Mouse (Mus musculus): ENCODE results near the gene Atp5g3.
"Not testable (repeated sequence)": the region's sequence is repeated elsewhere in the genome, so short reads cannot be mapped to it uniquely, and the experiment has no call there.

Atp5g3 gene

DNA sequence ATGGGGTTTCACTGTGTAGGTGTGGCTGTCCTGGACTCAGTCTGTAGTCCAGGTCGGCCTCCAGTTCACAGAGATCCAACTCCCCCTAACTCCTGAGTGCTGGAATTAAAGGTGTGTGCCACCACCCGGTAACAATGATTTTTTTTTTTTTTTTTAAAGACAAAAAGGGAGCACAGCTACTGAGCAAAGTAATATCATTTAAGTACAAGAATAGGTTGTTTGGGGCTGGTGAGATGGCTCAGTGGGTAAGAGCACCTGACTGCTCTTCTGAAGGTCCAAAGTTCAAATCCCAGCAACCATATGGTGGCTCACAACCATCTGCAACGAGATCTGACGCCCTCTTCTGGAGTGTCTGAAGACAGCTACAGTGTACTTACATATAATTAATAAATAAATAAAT lies 14.2 kb downstream of the Atp5g3 start:
- not testable (repeated sequence) for DNase-seq (ENCODE audit: low read depth, low spot score)

- DNase-seq (ENCODE audit: low read depth, low spot score) = no peak
These were observed 17.5 kb downstream of the Atp5g3 start for GRCm38 (mm10) chr2:73893473-73894270.

DNA sequence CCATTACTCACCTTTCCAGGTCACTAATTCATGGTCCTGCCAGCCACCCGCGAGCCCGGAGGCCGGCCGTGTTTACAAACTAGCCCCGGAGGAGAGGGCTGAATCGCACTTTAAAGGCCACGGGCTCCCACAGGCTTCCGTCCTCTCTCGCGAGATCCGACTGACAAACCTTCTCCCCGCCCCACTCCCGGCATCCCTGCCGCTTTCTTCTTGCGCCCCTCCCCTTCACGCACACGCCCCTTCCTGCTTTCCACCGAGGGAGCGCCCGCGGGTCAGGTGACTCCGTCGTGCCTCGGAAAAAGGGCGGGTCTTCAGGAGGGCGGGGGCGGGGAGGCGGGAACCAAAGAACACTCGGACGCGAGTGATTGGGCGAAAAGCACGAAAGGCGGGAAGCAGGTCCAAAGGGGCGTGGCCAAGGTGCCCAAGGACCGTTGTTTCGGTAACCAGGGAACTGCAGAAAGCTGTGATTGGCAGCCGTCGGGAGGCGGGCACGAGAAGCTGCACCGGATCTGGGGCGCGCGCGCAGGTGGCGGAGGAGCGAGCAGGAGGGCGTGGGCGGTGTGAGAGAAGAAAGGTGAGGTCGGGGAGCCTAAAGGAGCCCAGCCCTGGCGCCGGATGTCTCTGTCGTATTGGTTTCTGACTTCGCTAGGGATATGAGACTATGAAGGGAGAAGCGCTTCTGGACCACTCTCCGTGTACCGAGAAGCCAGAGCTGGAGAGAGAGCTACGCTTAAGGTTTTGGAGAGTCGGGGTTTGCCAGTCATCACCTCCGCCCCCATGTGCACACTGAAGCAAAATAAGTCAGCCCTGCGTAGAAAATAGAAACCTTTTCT lies 18.4 kb downstream of the Atp5g3 start, which contains the start of gene Atf2:
TSS of gene Atf2 (minus strand) at position 176 of the 833 bp plus-strand sequence.
- peak; percentile 96 for DNase-seq (ENCODE audit: low read depth, low spot score)

DNA sequence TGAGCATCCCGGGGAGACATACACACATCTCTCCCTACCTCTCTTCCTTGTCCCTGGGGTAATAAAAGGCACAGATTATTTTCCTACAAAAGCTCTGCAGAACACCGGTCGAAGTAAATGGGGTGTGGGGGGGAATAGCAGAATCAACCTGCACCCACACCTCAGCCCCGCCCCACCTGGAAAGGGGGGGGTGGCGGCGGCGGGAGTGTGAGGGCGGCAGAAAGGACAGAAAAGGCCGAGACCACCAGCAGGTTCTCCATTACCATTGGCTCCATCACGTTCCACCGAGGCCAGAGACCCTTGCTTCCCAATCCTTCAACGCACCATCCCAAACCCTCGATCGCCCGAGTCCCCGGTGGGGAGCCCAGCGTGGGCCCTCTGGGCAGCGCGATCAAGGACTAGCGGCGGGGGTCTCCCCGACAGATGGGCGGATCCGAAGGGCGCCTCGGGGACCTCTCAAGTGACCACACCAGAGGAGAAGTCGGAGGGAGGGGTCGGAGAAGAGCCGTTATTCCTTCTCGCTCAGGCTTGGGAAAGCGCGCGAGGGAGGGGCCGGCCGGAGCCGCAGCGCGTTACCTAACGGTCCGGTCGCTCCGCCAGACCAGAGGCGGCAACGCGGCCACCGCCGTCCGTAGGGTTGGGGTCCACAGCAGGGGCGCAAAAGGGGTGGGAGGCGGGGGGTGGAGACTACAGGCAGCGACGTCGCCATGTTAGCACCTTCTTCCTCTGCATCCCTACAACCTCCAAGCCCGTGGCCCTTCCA lies 19.2 kb downstream of the Atp5g3 start:
- DNase-seq (ENCODE audit: low read depth, low spot score) = no peak

DNA sequence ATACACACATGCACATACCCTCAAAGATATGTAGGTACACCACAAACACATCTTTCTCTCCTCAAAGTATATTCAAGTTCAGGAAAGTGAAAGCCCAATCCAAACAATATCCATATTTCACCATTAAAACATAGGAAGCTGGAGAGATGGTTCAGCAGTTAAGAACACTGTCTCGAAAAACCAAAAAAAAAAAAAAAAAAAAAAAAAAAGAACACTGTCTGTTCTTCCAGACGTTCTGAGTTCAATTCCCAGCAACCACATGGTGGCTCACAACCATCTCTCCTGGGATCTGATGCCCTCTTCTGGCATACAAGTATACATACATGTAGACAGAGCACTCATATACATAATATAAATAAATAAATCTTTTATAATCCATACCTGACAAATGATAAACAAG lies 25.1 kb downstream of the Atp5g3 start:
- no peak for DNase-seq (ENCODE audit: low read depth, low spot score)

DNA sequence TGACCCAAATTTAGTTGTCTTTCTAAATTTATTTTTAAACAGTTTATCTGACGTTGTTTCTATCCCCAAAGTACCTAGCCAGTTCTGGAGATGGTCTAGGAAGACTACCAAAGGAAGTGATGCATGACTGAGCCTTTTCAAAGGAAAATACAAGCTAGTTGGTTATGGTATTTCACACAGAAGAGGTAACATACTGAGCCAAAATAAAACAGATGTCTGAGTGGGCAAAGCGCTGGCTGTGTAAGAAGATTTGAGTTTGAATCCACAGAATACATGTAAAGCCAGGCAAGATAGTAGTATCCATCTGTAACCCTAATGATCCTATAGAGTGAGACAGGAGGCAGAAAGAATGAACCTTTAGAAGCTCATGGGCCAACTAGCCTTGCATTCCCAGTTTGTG lies 33.2 kb downstream of the Atp5g3 start:
- no peak for DNase-seq (ENCODE audit: low read depth, low spot score)

DNA sequence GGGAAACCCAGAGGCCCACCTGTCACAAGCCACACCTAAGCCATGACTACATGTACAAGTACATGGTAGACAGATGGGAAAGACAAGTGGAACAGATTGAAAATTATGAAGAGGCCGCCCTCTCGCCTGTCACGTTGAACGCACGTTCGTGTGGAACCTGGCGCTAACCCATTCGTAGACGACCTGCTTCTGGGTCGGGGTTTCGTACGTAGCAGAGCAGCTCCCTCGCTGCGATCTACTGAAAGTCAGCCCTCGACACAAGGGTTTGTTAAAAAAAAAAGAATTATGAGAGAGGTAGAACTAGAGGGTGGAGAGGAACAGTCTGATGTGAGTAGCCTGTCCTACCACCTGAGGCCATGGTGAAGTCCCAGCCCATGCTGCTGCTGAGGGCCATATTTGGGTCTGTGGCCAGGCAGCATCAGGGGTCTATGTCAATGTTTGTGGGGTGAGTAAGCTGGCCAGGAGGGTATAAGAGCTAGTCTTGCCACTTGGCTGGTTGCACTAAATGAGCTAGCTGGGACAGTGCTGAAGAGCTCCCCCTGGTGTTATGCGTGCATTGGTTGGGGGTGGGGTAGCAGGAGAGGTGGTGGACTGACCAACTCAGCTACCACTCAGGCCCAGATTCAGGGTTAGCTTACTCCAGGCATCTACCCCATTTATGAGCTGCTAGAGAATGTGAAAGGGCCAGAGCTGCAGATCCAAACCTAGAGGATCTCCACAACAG lies 43.2 kb downstream of the Atp5g3 start:
- DNase-seq (ENCODE audit: low read depth, low spot score) = no peak

DNA sequence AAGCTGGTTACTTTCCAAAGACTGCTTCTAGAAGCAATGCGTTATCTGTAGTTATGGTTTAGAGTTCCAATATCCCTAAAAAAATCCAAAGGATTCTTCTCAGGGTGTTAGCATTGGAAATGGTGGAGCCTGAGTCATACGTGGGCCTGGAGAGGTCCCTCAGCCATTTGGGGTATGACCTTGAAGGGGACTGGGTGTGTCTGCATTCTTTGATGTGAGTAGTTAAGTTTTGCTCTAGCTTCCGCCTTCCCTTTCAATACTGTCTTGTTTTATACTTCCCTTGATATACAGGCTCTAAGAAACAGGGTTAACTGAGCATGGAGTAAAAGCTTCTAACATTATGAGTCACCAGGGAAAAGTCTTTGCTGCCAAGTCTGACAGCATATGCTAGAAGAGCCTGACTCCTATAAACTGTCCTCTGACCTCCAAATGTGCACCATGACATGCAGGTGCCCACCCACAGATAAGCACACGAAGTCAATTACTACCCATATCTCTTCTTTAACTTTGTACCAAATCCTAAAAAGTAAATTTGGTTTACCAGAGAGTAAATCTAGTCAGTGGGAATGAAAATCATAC lies 51.0 kb downstream of the Atp5g3 start:
- no peak for DNase-seq (ENCODE audit: low read depth, low spot score)
